Mouse (Mus musculus): Measurements from ENCODE around the gene Snx20. TPM values are rescaled to one million over a fixed set of nuclear protein-coding genes. Genes with fewer than 3 reads are reported as not detected.

Gene Snx20
- polyA plus RNA-seq, 1 experiment = 3.8 TPM

DNA sequence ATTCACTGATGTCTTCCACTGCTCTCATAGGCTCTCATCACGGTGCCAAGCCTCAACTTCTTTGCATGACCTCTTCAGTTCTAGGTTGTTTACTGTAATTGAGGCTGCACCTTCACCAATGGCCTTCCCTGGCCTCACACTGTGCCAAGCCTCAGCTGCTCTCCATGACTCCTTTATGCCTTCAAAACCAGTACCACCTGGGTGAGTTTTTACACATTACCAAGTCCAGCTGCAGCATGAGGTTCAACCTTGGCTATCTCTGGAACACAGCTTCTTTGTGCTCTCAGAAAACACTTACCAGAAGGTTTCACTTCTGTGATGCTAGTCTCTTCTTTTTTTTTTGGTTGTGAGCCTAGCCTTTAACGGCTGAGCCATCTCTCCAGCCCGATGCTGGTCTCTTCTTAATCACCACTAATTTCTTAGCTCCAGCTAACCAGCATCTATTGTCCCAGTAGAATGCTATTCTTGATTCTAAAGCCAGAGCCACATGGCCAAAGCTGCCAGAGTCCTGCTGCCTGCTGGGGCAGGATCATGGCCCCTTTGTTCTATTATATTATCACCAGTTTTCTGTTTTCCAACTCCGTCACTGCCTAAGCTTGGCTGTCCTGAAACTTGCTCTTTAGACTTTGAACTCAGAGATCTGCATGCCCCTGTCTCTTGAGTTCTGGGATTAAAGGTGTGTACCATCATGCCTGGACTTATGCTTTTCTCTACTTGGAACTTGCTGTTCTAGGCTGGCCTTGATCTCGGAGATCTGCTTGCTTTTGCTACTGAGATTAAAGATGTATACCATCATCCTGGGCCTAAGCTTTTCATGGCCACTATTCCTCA, 7.0 kb upstream of the Snx20 start:
- DNase-seq (ENCODE audit: low read depth) = no peak

DNA sequence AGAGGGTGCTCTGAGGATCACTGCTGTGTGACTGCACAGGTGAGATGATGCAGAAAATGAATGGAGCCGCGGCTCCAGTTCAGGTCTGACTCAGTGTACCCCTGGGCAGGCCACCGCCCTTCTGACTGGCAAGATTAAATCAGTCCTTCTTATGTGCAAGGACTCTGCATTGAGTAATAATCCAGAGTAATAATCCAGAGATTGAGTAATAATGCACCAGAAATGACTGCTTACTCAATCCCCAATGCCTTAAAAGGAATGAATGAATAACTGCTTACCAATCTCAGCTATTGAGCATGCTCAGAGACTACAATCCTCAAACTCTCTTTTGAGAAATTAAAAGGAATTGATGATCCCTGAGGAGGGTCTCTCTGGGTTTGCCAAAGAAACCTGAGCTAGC, 3.0 kb upstream of the Snx20 start:
- DNase-seq (ENCODE audit: low read depth) = peak; percentile 78

DNA sequence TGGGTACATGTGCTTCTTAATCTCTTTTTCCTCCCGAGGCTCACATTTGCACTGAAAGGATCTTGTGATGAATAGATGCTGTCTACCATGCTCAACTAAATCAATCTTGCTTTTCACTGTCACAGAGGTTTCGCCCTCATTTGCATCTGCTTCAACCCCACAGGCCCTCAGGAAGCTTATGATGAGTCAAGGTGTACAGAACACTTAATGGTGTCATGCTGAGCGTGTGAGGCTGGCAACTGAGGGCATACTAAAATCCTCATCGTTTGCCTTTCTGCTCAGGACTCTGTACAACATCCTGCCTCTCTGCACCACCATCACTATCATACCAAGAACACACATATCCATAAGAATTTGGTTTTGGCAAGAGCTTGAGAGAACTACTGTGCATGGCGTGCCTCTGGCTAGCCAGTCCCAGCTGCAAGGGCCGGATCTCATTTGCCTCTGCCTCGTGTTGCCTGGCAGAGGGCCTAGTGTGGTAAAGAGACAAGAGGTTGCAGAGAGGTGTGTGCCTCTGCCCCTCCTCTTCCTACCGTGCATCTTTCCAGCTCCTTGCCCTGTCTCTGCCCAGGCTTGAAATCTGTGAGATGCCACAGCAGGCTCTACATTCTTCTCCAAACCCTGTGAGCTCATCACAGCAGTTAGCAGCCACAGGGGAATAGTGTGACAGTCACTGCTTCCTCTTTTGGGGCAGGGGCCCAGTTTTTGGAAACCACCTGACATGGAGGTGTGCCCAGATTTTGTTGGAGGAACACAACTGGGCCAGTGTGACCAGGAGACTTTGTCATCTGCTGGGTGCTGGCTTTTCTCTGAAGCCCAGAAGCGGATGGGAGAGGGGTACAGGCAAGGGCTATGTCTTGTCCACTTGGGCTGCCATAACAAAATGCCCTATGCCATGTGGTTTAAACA, 1.4 kb upstream of the Snx20 start:
- DNase-seq (ENCODE audit: low read depth) = no peak

GRCm38 (mm10) chr8:88633343-88633765, 2.6 kb downstream of the Snx20 start:
- no peak for DNase-seq (ENCODE audit: low read depth)

DNA sequence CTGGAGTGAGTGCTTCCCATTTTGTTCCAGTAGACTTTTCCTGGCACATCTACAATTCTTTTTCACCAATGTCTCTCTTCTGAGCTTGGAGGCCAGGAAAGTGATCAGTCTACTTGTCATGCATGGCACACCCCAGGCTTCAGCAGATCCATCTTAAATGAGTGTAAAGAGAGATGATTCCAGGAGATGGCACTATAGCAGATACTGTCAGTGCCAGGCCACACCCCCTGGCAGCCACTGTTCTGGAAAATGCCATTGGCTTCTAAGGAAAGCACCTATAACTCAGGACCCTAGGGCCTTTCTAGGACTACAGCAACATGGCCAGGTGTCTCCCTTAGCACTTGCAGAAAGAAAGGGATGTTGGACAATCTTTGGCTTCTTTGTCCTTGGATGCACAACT, 4.8 kb downstream of the Snx20 start:
- no peak for DNase-seq (ENCODE audit: low read depth)

GRCm38 (mm10) chr8:88630225-88630624, 5.7 kb downstream of the Snx20 start:
- no peak for DNase-seq (ENCODE audit: low read depth)

- no peak for DNase-seq (ENCODE audit: low read depth)
Measured at GRCm38 (mm10) chr8:88628001-88628774, 7.7 kb downstream of the Snx20 start.

GRCm38 (mm10) chr8:88627265-88627991, 8.5 kb downstream of the Snx20 start:
- DNase-seq (ENCODE audit: low read depth) = no peak

DNA sequence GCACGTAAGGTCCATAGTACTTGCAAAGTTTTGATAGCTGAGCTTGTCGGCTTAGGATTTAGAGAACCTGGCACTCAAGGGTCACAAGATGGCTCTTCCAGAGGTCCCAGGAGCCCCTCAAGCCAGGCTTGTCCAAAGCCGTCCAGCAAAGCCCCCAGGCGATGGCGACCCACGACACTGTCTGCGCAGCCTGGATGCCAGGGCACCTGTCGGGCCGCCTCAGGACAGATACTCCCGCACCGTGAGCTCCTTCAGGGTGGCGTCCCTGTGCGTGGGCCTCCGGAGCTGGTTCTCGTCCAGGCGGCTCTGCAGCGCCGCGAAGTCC, 9.0 kb downstream of the Snx20 start:
- DNase-seq (ENCODE audit: low read depth) = no peak

GRCm38 (mm10) chr8:88626433-88626832, 9.5 kb downstream of the Snx20 start:
- DNase-seq (ENCODE audit: low read depth) = no peak

DNA sequence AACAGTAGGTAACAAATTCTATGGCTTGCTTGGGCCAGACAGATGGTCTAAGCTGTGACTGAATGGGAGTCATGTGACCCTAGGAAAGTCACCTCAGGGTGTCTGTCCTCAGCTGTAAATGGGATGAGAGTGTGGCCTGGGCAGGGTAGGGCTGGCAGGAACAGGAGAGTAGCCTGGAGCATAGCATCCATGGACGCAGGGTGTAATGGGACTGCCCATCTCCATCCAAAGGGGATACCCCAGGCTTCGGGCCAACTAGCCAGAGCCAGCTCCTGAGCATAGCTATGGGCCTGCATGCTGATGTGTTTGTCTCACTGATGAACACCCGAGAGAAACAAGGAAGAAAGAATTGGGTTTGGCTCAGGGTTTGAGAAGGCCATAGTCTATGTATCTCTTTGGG, 11.7 kb downstream of the Snx20 start:
- DNase-seq (ENCODE audit: low read depth) = no peak

DNA sequence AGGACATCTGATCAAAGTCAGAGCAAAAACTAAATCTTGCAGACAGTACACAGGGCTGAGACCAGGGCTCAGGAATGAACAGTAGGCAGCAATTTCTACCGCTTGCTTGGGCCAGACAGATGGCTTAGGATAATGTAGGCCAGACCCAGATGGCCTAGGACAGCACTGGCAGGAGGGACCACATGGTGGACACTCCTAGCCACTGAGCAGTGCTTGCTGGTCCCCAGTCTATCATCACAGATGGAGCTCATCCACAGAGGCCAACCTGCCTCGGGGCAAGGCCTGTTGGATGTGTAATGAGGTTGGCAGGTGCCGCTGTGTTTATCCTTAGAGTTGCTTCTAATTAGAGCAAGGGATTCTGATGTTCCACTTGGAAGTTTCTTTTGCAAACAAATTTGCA, 12.6 kb downstream of the Snx20 start:
- no peak for DNase-seq (ENCODE audit: low read depth)

DNA sequence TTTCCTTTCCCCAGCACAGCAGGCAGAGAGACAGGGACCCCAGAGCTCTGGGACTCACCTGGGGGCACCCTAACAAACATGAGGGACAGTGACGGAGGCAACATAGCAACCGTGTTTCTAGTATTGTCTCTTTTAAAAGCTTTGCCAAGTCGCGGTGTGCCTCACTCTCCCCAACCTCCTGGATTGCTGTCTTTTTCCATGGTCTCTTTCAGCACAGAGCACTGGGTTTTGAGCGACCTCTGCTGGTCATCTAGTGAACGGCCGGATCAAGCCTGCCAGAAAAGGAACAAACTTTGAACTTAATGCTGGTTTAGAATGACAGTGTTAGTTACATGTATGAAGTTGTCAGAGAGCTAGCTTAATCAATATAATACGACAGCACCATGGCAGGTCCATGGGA, 14.5 kb downstream of the Snx20 start:
- no peak for DNase-seq (ENCODE audit: low read depth)

DNA sequence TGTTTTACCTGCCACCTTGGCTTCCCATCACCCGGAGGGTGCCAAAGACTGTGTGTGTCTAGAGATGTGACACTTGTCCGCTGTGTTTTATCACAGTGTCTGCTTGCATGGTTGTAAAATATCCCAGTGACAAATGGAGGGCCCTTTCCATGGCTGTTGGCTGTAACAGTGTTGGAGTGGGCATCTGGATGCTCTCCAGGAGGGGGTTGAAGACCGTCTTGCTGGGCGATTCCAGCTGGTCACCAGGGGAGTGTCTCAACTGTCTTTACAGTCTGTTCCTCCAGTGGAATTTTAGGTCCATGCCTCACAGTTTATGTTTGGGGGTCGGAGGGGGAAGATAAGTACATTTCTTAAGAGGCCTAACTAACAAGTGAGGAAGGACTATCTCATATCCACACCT, 15.0 kb downstream of the Snx20 start:
- DNase-seq (ENCODE audit: low read depth) = no peak

DNA sequence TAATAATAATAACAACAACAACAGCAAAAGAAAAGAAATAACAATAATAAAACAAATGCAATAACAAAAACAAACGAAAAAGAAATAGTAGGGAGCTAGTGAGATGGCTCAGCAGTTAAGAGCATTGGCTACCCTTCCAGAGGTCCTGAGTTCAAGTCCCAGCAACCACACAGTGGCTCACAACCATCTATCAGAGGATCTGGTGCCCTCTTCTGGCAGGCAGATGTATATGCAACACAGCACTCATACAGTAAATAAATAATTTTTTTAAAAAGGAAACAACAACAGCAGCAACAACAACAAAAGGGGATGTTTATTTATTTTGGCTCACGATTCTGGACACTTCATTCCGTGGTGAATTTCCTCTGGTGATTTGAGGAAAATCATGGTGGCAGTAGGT, 16.4 kb downstream of the Snx20 start:
- DNase-seq (ENCODE audit: low read depth) = no peak

DNA sequence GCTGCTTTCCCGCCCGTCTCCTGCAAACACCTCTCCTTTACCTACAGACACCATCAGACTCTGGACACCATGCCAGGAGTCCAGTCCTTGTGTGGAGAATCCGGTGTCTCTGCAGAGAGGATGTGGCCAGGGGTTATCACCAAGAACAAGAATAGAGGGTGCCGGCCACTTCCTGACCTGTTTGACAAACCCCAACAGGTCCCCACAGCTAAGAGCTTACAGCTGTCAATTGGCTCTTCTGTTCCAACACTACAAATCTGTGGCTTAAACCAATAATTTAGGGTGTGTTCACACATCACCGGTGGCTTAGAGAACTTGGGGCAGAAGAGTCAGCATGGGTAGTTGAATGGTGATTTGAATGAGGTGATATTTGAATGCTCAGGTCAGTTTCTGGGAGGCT, 17.3 kb downstream of the Snx20 start:
- DNase-seq (ENCODE audit: low read depth) = no peak

DNA sequence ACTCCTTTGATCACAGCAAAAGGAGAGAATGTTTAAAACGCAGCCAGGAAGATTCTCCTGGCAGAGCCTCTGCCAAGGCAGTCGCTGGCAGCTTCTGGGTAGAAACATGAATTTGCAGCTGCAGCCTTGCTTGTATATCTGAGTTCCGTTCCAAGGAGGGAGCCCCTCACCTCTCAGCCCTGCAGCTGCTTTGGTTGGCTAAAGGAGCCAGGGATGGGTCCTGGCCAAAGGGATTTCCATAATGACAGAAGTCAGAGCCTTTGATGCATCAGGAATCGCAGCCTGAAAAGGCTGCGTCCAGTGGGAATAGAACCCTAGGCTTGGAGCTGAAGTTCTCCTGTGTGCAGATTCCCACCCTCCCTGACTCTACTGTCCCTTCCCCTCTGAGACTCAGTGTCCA, 20.9 kb downstream of the Snx20 start:
- DNase-seq (ENCODE audit: low read depth) = no peak

DNA sequence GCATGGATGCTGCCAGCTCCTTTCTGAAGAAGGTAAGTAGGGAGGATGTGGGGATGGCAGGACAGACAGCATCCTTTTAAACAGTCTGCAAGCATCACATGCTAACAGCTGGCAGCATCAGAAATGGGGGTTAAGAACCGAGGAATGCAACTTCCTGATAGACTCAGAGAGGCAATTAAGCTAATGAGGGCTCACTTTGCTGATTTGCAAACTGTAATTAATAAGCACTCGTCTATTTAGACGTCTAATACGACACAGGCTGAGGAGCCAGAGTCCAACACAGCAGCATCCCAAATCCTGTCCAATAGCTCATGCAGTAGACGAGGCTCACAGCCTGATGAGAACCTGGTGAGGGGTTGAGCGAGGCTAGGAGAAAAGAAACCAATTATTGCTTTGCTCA, 25.7 kb downstream of the Snx20 start:
- no peak for DNase-seq (ENCODE audit: low read depth)

DNA sequence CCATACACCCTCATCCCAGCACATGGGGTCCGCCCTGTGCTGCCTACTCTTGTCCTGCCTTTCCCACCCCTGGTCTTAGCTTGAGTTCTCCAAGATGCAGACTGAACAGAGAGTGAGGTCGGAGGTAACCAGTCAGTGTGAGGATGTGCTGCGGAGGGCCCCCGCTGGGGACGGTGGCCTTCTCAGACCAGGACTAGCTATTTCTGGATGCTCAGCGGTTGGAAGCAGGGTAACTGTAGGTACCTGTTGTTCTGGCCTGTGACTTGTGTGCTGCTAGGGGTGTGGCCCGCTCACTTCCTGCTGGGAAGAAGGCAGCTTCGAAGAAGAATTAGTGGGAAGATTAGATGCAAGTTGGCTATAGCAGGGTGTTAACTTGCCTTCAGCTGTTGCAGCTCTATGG, 26.9 kb downstream of the Snx20 start:
- DNase-seq (ENCODE audit: low read depth) = no peak

GRCm38 (mm10) chr8:88605361-88606040, 30.4 kb downstream of the Snx20 start:
- DNase-seq (ENCODE audit: low read depth) = no peak
